In the genomic region with DNA sequence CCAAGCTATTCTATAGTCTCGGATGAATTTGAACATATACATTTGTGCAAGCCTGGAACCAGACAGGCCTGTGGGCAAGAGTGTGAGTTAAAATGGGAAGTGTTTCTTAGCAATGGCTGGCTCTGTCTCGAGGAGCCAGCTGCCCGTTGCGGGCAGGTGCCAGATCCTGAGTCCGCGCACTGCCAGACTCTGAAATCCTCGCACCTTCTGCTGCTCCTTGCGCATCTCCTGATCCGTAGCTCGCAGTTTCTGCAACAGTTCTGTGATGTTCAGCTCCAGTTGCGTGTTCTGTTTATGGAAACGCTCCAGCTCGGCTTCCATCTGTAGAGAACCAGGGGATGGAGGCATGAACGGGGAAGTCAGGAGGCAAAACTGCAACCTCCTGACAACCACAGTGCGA, we compare ENCODE assay signal across 19 mouse cellular contexts. TPM values are rescaled to one million over a fixed set of nuclear protein-coding genes. Genes with fewer than 3 reads are reported as not detected.
A peak's percentile ranks its signal among the peaks of the same experiment; 100 is the strongest.
DNase-seq lines count a peak whose midpoint lies in the region; ATAC-seq lines count a peak whose summit lies in the region.
"Had no signal": no experiment of that assay in that cellular context is flagged by ENCODE, and none has a peak within 500 bp of the region (broad histone marks: within the 10 kb centered on the region; RNA-seq: fewer than 3 reads in every experiment).

No protein-coding gene starts in this region.

- ATAC-seq in heart, embryonic 12.5 days (ENCODE audit: insufficient number of reproducible peaks, low FRiP score) = no peak
- no peak for ATAC-seq in heart, embryonic 11.5 days (replicated peaks; ENCODE audit: insufficient number of reproducible peaks, low FRiP score, low TSS enrichment)
- ATAC-seq: forebrain, embryonic 14.5 days; lung, postnatal 0 days; midbrain, embryonic 16.5 days had no signal

- no peak overlapping the region for H3K27ac ChIP-seq in heart, embryonic 12.5 days (ENCODE audit: poor library complexity, severe bottlenecking)
- H3K27ac ChIP-seq in heart, embryonic 11.5 days (ENCODE audit: low read depth, low read length) = no peak overlapping the region
- H3K27ac ChIP-seq: heart, embryonic 15.5 days; liver, embryonic 13.5 days had no signal

- H3K4me3 ChIP-seq in heart, embryonic 12.5 days = no peak overlapping the region
- H3K4me3 ChIP-seq in heart, embryonic 11.5 days (ENCODE audit: low read depth, low read length) = no peak overlapping the region
- H3K4me3 ChIP-seq: heart, embryonic 15.5 days; liver, embryonic 13.5 days; megakaryocyte, embryonic 14.5 days had no signal

- H3K27me3 ChIP-seq in heart, embryonic 12.5 days (replicated peaks) = peaks cover 69% of the 10 kb centered on the region
- H3K27me3 ChIP-seq in heart, embryonic 11.5 days (ENCODE audit: control insufficient read depth, insufficient read depth, low read length) = peaks cover 6% of the 10 kb centered on the region; the same call in 1 of the 2 replicates

- H3K4me1 ChIP-seq in heart, embryonic 12.5 days (replicated peaks) = no peaks in the 10 kb centered on the region
- H3K4me1 ChIP-seq in heart, embryonic 11.5 days (ENCODE audit: control insufficient read depth, insufficient read depth, low read length) = no peaks in the 10 kb centered on the region
- H3K4me1 ChIP-seq: heart, embryonic 15.5 days had no signal

- no peak overlapping the region for H3K9ac ChIP-seq in heart, embryonic 12.5 days
- no peak overlapping the region for H3K9ac ChIP-seq in heart, embryonic 11.5 days (ENCODE audit: low read depth, low read length)
- H3K9ac ChIP-seq: heart, embryonic 15.5 days; liver, embryonic 13.5 days had no signal

- intact Hi-C loops in left cerebral cortex, postnatal 25 days (cut with DNase I) = loop anchor here (10.0 kb wide), 1 partner anchor 487 kb away; no protein-coding TSS in a partner anchor

- peak; percentile 25 to 47 for DNase-seq in layer of hippocampus, adult 18-20 months (ENCODE audit: low spot score in 2 of 2)
- DNase-seq in layer of hippocampus, postnatal 10 days (ENCODE audit: low spot score in 2 of 2) = no peak
- peak; percentile 48 to 70 for DNase-seq in frontal cortex, postnatal 14 days (ENCODE audit: low spot score in 2 of 2)
- peak; percentile 63 to 93 for DNase-seq in left cerebral cortex, postnatal 25 days (ENCODE audit: low spot score in 2 of 2)
- peak; percentile 39 for DNase-seq in right cerebral cortex, postnatal 4 days
- DNase-seq in urinary bladder, postnatal 14 days (ENCODE audit: low spot score) = no peak
- DNase-seq: cerebellum, adult 9-10 months; liver, embryonic 13.5 days; thymus, postnatal 25 days had no signal

- no peaks in the 10 kb centered on the region for H3K36me3 ChIP-seq in heart, embryonic 12.5 days
- H3K36me3 ChIP-seq in heart, embryonic 11.5 days (ENCODE audit: control insufficient read depth, insufficient read depth, low read length) = no peaks in the 10 kb centered on the region
- H3K36me3 ChIP-seq: heart, embryonic 15.5 days; liver, embryonic 13.5 days had no signal

- H3K9me3 ChIP-seq in heart, embryonic 12.5 days (replicated peaks) = no peaks in the 10 kb centered on the region
- no peaks in the 10 kb centered on the region for H3K9me3 ChIP-seq in heart, embryonic 11.5 days (replicated peaks; ENCODE audit: control insufficient read depth, low read length)
- H3K9me3 ChIP-seq: heart, embryonic 15.5 days; megakaryocyte, embryonic 14.5 days had no signal

- 88% methylated on average over 14 of the region's 15 CpGs for WGBS in heart, embryonic 12.5 days
- 77% methylated on average over 15 of the region's 15 CpGs for WGBS in heart, embryonic 11.5 days (ENCODE audit: insufficient replicate concordance)

- H3K4me2 ChIP-seq in heart, embryonic 12.5 days = no peak overlapping the region
- no peak overlapping the region for H3K4me2 ChIP-seq in heart, embryonic 11.5 days
- H3K4me2 ChIP-seq: heart, embryonic 15.5 days; liver, embryonic 13.5 days had no signal

RNA-seq across cellular contexts. Expression of a gene that starts 27.6 kb away (rescaled TPM):
- 1 to 10 TPM; 6.7 to 7.1 TPM for total RNA-seq in layer of hippocampus, adult 18-20 months (2021)
- total RNA-seq in layer of hippocampus, postnatal 10 days (2021) = 1 to 10 TPM in 1 of 2 experiments, under 1 TPM in 1; 0.58 to 1.2 TPM
- 1 to 10 TPM; 7.3 to 9.9 TPM for total RNA-seq in left cerebral cortex, postnatal 25 days (2021)
- 0.18 and 0.23 TPM in 2 replicates for polyA plus RNA-seq in heart, embryonic 12.5 days (2016; fragmentation: Nextera tagmentation; extraction: Ambion mirVana)
- polyA plus RNA-seq in heart, embryonic 11.5 days (2014; fragmentation: Nextera tagmentation; extraction: Ambion mirVana) = 0.16 and 0.45 TPM in 2 replicates
- total RNA-seq: adrenal gland, adult 18-20 months had no signal
- polyA plus RNA-seq: C2C12; forebrain, embryonic 14.5 days; midbrain, embryonic 16.5 days had no signal

RNA-seq across cellular contexts. Expression of a gene that starts 44.6 kb away (rescaled TPM):
- total RNA-seq in layer of hippocampus, adult 18-20 months (2021) = not detected
- not detected for total RNA-seq in layer of hippocampus, postnatal 10 days (2021)
- total RNA-seq in left cerebral cortex, postnatal 25 days (2021) = not detected
- 0.27 and 0.31 TPM in 2 replicates for polyA plus RNA-seq in heart, embryonic 12.5 days (2016; fragmentation: Nextera tagmentation; extraction: Ambion mirVana)
- polyA plus RNA-seq in heart, embryonic 11.5 days (2014; fragmentation: Nextera tagmentation; extraction: Ambion mirVana) = 0.31 and 0.39 TPM in 2 replicates
- total RNA-seq: adrenal gland, adult 18-20 months; gastrocnemius, postnatal 4 days had no signal
- polyA plus RNA-seq: C2C12; forebrain, embryonic 14.5 days; midbrain, embryonic 16.5 days had no signal

RNA-seq across cellular contexts. Expression of a gene that starts 49.1 kb away (rescaled TPM):
- total RNA-seq in layer of hippocampus, adult 18-20 months (2021) = under 1 TPM; 0.41 to 0.84 TPM
- total RNA-seq in layer of hippocampus, postnatal 10 days (2021) = 1 to 10 TPM in 1 of 2 experiments, under 1 TPM in 1; 0.80 to 1.0 TPM
- total RNA-seq in left cerebral cortex, postnatal 25 days (2021) = under 1 TPM; 0.76 to 0.99 TPM
- 0.76 and 0.80 TPM in 2 replicates for polyA plus RNA-seq in heart, embryonic 12.5 days (2016; fragmentation: Nextera tagmentation; extraction: Ambion mirVana)
- 1.2 and 1.5 TPM in 2 replicates for polyA plus RNA-seq in heart, embryonic 11.5 days (2014; fragmentation: Nextera tagmentation; extraction: Ambion mirVana)
- total RNA-seq: adrenal gland, adult 18-20 months; gastrocnemius, postnatal 4 days had no signal
- polyA plus RNA-seq: C2C12 had no signal

RNA-seq across cellular contexts. Expression of a gene that starts 49.2 kb away (rescaled TPM):
- total RNA-seq in layer of hippocampus, adult 18-20 months (2021) = 10 to 100 TPM; 58.4 to 62.8 TPM
- total RNA-seq in layer of hippocampus, postnatal 10 days (2021) = 10 to 100 TPM; 61.3 to 62.9 TPM
- total RNA-seq in left cerebral cortex, postnatal 25 days (2021) = 10 to 100 TPM; 55.4 to 58.0 TPM
- polyA plus RNA-seq in heart, embryonic 12.5 days (2016; fragmentation: Nextera tagmentation; extraction: Ambion mirVana) = 96.7 and 103 TPM in 2 replicates
- 106 and 111 TPM in 2 replicates for polyA plus RNA-seq in heart, embryonic 11.5 days (2014; fragmentation: Nextera tagmentation; extraction: Ambion mirVana)

Comparison
In these comparisons a context has a peak if more than half of its experiments do, and no peak if none do; other contexts are left out.
1. DNase-seq: peak in layer of hippocampus, adult 18-20 months (2 of 2), frontal cortex, postnatal 14 days (2 of 2), left cerebral cortex, postnatal 25 days (2 of 2) and right cerebral cortex, postnatal 4 days (single experiment); none in layer of hippocampus, postnatal 10 days (0 of 2) and urinary bladder, postnatal 14 days (single experiment).